Mouse (Mus musculus): ENCODE results near the gene Sft2d2. TPM values are rescaled to one million over a fixed set of nuclear protein-coding genes. Genes with fewer than 3 reads are reported as not detected.

Sft2d2 gene
- polyA plus RNA-seq, 1 experiment from 2014 or later: 29.4 TPM

DNA sequence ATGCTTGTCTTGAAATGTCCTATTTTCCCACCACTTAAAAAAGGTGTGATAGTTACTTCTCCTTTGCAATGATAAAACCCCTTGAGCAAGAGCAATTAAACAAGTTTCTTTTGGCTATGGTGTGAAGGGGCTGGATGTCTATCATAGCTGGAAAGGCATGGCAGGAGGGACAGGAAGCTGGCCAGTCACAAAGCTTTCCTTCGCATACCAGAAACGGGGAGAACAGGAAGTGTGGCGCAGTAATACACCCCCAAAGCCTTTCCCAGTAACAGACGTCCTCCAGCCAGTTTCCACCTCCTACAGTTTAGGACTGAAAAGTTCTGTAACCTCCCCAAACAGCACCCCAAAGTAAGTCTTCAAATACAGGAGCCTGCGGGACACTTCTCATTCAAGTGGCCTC, 24.1 kb downstream of the Sft2d2 start:
- Histone ChIP-seq H3K4me1 (ENCODE audit: control insufficient read depth, insufficient read depth, low read length) (no peaks in the 10 kb centered on the region), H3K4me3 (ENCODE audit: low read depth, low read length) (no peak overlapping the region), H3K27me3 (ENCODE audit: control insufficient read depth, insufficient read depth, low read length) (no peaks in the 10 kb centered on the region), H3K9me3 (ENCODE audit: control insufficient read depth, low read depth, low read length) (no peaks in the 10 kb centered on the region), H3K4me2 (replicated peaks; ENCODE audit: low read depth, low read length) (no peak overlapping the region), H3K36me3 (ENCODE audit: control insufficient read depth, insufficient read depth, low read length) (no peaks in the 10 kb centered on the region), H3K9ac (replicated peaks; ENCODE audit: low read depth, low read length) (no peak overlapping the region), H3K27ac (ENCODE audit: low read length) (no peak overlapping the region)
- ATAC-seq (ENCODE audit: insufficient number of reproducible peaks, insufficient read depth, low FRiP score, low read depth): no peak
- 80% methylated on average over 5 of the region's 5 CpGs for WGBS

DNA sequence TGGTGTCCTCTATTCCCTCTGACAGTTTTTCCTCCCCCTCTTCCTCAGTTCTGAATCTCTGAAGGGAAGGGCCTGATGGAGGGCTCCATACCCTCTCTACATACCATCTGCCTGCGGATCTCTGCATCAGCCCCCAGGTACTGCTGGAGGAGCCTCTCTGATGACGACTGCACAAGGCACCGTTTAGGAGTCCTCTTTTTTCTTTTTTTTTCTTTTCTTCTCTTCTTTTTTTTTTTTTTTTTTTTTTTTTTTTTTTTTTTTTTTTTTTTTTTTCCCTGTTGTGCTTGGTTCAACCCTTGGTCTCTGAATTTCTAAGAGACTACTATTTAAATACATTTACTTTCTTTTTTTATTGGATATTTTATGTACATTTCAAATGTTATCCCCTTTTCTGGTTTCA, 24.8 kb downstream of the Sft2d2 start:
- no peaks in the 10 kb centered on the region for H3K4me1 ChIP-seq (ENCODE audit: control insufficient read depth, insufficient read depth, low read length)
- no peaks in the 10 kb centered on the region for H3K9me3 ChIP-seq (ENCODE audit: control insufficient read depth, low read depth, low read length)
- no peak for ATAC-seq (ENCODE audit: insufficient number of reproducible peaks, insufficient read depth, low FRiP score, low read depth)
- H3K4me2 ChIP-seq (replicated peaks; ENCODE audit: low read depth, low read length): no peak overlapping the region
- no peaks in the 10 kb centered on the region for H3K27me3 ChIP-seq (ENCODE audit: control insufficient read depth, insufficient read depth, low read length)
- H3K4me3 ChIP-seq (ENCODE audit: low read depth, low read length): no peak overlapping the region
- WGBS: 90% methylated on average over 3 of the region's 3 CpGs
- no peak overlapping the region for H3K27ac ChIP-seq (ENCODE audit: low read length)
- no peak overlapping the region for H3K9ac ChIP-seq (replicated peaks; ENCODE audit: low read depth, low read length)
- no peaks in the 10 kb centered on the region for H3K36me3 ChIP-seq (ENCODE audit: control insufficient read depth, insufficient read depth, low read length)

DNA sequence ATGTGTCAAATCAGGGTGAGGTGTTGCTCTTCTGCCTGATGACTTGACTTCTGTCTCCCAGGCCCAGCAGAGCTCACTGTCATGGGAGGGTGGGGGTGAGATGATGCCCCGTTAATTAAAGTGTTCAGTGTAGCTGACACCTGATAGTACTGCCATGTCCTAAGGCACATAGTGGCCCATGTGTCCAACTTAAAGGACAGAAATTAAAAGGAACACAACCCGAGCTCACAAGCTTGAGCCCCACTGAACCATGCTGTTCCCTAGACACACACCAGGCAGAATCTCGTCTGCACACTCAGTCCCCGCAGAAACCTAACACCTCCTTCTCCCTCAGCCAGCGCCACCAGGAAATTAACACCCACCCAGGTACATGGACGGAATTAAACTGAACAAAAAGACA, 29.3 kb downstream of the Sft2d2 start:
- no peaks in the 10 kb centered on the region for H3K36me3 ChIP-seq (ENCODE audit: control insufficient read depth, insufficient read depth, low read length)
- H3K27ac ChIP-seq (ENCODE audit: low read length): no peak overlapping the region
- H3K27me3 ChIP-seq (ENCODE audit: control insufficient read depth, insufficient read depth, low read length): no peaks in the 10 kb centered on the region
- no peak overlapping the region for H3K4me3 ChIP-seq (ENCODE audit: low read depth, low read length)
- 83% methylated on average over 6 of the region's 6 CpGs for WGBS
- H3K4me2 ChIP-seq (replicated peaks; ENCODE audit: low read depth, low read length): no peak overlapping the region
- H3K4me1 ChIP-seq (ENCODE audit: control insufficient read depth, insufficient read depth, low read length): no peaks in the 10 kb centered on the region
- no peak overlapping the region for H3K9ac ChIP-seq (replicated peaks; ENCODE audit: low read depth, low read length)
- H3K9me3 ChIP-seq (ENCODE audit: control insufficient read depth, low read depth, low read length): no peaks in the 10 kb centered on the region
- no peak for ATAC-seq (ENCODE audit: insufficient number of reproducible peaks, insufficient read depth, low FRiP score, low read depth)

DNA sequence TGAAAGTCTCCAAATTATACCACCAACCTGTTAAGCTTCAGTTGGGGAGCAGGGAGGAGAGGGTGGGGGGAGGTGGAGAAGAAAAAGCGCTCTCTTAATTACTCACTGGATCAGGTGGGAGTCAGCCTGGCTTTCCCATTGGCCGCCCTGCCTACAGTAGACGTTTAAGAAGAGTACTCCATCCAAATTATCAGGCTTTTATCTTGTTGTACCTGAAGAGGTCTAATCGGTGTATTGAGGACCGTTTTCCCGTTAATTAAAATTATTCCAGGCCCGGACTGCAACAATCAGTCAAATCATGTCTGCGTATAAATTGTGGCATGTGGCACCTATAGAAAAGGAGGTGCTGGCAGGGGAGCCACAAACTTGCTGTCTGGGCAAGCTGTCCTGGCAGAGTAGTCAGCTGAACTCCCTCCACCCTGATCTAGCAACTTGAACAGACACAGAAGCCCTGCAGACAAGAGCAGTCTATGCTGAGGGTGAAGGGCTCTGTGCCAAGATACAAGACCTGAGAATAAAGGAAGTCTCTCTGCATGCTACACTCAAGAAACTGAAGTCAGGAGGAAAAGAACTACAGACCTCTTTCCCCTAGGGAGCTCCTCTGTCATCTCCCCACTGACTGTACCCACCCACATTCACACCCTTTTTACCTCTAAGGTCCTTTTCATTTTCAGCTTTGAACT, 33.4 kb downstream of the Sft2d2 start, which contains the start of gene Tbx19:
Gene Tbx19, minus strand, starts transcription at position 51 of the 683 bp plus-strand sequence.
- H3K36me3 ChIP-seq (ENCODE audit: control insufficient read depth, insufficient read depth, low read length): no peaks in the 10 kb centered on the region
- H3K9ac ChIP-seq (replicated peaks; ENCODE audit: low read depth, low read length): no peak within 1 kb of the TSS
- ATAC-seq (ENCODE audit: insufficient number of reproducible peaks, insufficient read depth, low FRiP score, low read depth): no peak
- H3K27ac ChIP-seq (ENCODE audit: low read length): no peak within 1 kb of the TSS
- no peaks in the 10 kb centered on the region for H3K27me3 ChIP-seq (ENCODE audit: control insufficient read depth, insufficient read depth, low read length)
- H3K4me3 ChIP-seq (ENCODE audit: low read depth, low read length): no peak within 1 kb of the TSS
- no peaks in the 10 kb centered on the region for H3K9me3 ChIP-seq (ENCODE audit: control insufficient read depth, low read depth, low read length)
- 83% methylated on average over 8 of the region's 8 CpGs for WGBS
- H3K4me1 ChIP-seq (ENCODE audit: control insufficient read depth, insufficient read depth, low read length): no peaks in the 10 kb centered on the region
- no peak within 1 kb of the TSS for H3K4me2 ChIP-seq (replicated peaks; ENCODE audit: low read depth, low read length)

DNA sequence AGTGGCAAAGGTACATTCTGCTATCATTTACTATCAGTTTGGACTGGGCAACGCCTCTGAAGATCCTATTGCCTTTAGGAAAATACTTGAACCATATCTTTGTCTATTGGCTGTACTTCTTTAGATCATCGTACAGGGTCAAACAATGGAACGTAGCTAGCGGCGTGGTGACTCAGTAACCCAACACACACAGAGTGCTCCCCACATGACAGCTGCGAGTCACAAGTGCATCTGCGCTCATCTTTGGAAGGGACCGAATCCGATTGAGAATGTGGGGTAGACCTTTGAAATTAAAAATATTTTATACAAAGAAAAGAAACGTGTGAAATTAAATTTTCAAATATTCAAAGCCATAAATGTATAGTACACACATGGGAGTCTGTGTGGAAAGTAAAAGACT, 35.4 kb downstream of the Sft2d2 start:
- Histone ChIP-seq H3K36me3 (ENCODE audit: control insufficient read depth, insufficient read depth, low read length) (no peaks in the 10 kb centered on the region), H3K27ac (ENCODE audit: low read length) (no peak overlapping the region), H3K4me2 (replicated peaks; ENCODE audit: low read depth, low read length) (no peak overlapping the region), H3K4me1 (ENCODE audit: control insufficient read depth, insufficient read depth, low read length) (no peaks in the 10 kb centered on the region), H3K4me3 (ENCODE audit: low read depth, low read length) (no peak overlapping the region), H3K27me3 (ENCODE audit: control insufficient read depth, insufficient read depth, low read length) (no peaks in the 10 kb centered on the region), H3K9ac (replicated peaks; ENCODE audit: low read depth, low read length) (no peak overlapping the region), H3K9me3 (ENCODE audit: control insufficient read depth, low read depth, low read length) (no peaks in the 10 kb centered on the region)
- no peak for ATAC-seq (ENCODE audit: insufficient number of reproducible peaks, insufficient read depth, low FRiP score, low read depth)
- WGBS: 74% methylated on average over 10 of the region's 10 CpGs

DNA sequence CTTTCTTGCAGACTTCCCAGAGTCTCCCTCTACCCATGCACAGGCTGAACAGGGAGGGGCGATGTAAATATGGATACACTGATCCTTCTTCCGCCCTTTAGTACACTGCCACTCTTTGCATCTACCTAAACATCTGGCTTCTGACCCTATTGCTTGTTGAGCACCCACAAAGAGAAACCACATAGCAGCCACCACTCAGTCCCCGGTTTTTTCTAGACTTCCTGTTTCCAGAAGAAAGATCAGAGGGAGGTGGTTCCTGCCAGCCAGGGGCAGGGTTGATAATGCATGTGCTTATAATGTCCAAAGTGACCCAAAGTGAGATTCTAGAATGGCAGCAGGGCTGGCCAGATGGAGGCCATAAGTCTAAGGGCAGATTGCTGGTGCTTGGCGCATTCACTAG, 40.1 kb downstream of the Sft2d2 start:
- Histone ChIP-seq H3K9me3 (ENCODE audit: control insufficient read depth, low read depth, low read length) (no peaks in the 10 kb centered on the region), H3K4me2 (replicated peaks; ENCODE audit: low read depth, low read length) (no peak overlapping the region), H3K4me1 (ENCODE audit: control insufficient read depth, insufficient read depth, low read length) (no peaks in the 10 kb centered on the region), H3K27ac (ENCODE audit: low read length) (no peak overlapping the region), H3K4me3 (ENCODE audit: low read depth, low read length) (no peak overlapping the region), H3K9ac (replicated peaks; ENCODE audit: low read depth, low read length) (no peak overlapping the region), H3K27me3 (ENCODE audit: control insufficient read depth, insufficient read depth, low read length) (no peaks in the 10 kb centered on the region), H3K36me3 (ENCODE audit: control insufficient read depth, insufficient read depth, low read length) (no peaks in the 10 kb centered on the region)
- 78% methylated on average over 4 of the region's 4 CpGs for WGBS
- no peak for ATAC-seq (ENCODE audit: insufficient number of reproducible peaks, insufficient read depth, low FRiP score, low read depth)

DNA sequence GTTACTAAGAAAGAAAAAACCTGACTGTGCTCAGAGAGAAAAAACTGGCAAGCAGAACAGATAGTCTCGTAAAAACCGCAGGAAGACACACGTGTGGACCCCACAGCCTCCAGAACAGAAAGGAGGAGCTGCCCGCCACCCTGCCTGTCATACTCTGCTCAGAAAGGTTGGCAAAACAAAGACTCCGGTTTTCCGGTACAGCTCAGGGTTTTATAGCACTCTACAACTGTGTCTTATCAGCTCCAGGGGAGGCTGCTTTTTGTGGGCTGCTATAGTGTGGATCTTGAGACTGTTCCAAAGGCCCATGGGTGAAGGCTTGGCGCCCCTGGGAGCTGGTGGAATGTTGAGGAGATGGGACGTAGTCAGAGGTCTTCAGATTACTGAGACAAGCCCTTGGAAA, 43.0 kb downstream of the Sft2d2 start:
- Histone ChIP-seq H3K27ac (ENCODE audit: low read length) (no peak overlapping the region), H3K36me3 (ENCODE audit: control insufficient read depth, insufficient read depth, low read length) (no peaks in the 10 kb centered on the region), H3K4me2 (replicated peaks; ENCODE audit: low read depth, low read length) (no peak overlapping the region), H3K9me3 (ENCODE audit: control insufficient read depth, low read depth, low read length) (no peaks in the 10 kb centered on the region), H3K9ac (replicated peaks; ENCODE audit: low read depth, low read length) (no peak overlapping the region), H3K4me1 (ENCODE audit: control insufficient read depth, insufficient read depth, low read length) (no peaks in the 10 kb centered on the region), H3K4me3 (ENCODE audit: low read depth, low read length) (no peak overlapping the region), H3K27me3 (ENCODE audit: control insufficient read depth, insufficient read depth, low read length) (no peaks in the 10 kb centered on the region)
- no peak for ATAC-seq (ENCODE audit: insufficient number of reproducible peaks, insufficient read depth, low FRiP score, low read depth)
- WGBS: 71% methylated on average over 8 of the region's 8 CpGs

DNA sequence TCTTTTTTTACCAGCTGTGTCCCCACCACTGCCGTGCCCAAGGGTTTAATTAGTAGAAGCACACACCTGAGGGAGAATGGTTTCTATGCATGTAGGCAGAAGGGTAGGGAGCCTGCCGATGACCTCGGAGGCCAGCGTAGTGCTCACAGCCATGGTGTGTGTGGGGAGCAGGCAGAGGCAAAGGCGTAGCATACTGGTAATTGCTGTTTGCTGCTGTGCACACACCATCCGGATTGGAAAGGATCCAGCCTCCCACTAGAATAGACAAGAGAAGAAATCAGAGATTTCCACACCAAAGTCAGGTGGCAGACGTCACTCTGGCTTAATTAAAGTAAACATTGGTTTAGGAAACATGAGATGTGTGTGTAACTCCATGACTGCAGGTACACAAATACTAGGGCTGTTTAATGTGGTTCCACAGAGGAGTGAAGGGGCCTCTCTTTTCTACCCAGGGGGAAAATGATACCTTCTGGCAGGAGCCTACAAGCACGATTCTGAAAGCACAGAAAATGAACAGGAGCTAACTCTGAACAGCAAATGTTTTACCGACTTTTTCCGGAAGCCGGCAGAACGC, 51.8 kb downstream of the Sft2d2 start:
- no peak overlapping the region for H3K4me2 ChIP-seq (replicated peaks; ENCODE audit: low read depth, low read length)
- H3K9ac ChIP-seq (replicated peaks; ENCODE audit: low read depth, low read length): no peak overlapping the region
- no peak overlapping the region for H3K4me3 ChIP-seq (ENCODE audit: low read depth, low read length)
- no peak overlapping the region for H3K27ac ChIP-seq (ENCODE audit: low read length)
- no peaks in the 10 kb centered on the region for H3K4me1 ChIP-seq (ENCODE audit: control insufficient read depth, insufficient read depth, low read length)
- no peak for ATAC-seq (ENCODE audit: insufficient number of reproducible peaks, insufficient read depth, low FRiP score, low read depth)
- H3K27me3 ChIP-seq (ENCODE audit: control insufficient read depth, insufficient read depth, low read length): no peaks in the 10 kb centered on the region
- 61% methylated on average over 12 of the region's 12 CpGs for WGBS
- no peaks in the 10 kb centered on the region for H3K36me3 ChIP-seq (ENCODE audit: control insufficient read depth, insufficient read depth, low read length)
- H3K9me3 ChIP-seq (ENCODE audit: control insufficient read depth, low read depth, low read length): no peaks in the 10 kb centered on the region

DNA sequence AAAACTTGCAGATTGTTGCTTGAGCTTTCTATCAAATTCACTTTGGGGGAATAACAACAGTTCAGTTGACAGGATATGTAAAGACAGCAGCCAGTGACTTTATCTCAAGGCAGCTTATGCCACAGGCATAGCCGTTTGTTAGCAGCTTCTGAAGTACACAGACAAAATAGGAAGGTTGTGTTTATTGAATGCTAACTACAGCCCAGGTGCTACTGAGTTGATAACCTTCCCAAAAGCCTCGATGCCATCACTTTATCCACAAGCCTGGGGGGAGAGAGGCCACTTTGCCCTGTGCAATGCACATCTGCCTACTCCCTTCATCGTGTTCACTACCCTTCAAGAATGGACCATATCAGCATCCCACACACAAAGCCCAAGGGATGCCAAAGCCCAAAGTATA, 54.0 kb downstream of the Sft2d2 start:
- WGBS: 62% methylated on average over 3 of the region's 3 CpGs
- H3K4me3 ChIP-seq (ENCODE audit: low read depth, low read length): no peak overlapping the region
- no peaks in the 10 kb centered on the region for H3K4me1 ChIP-seq (ENCODE audit: control insufficient read depth, insufficient read depth, low read length)
- H3K9ac ChIP-seq (replicated peaks; ENCODE audit: low read depth, low read length): no peak overlapping the region
- no peak for ATAC-seq (ENCODE audit: insufficient number of reproducible peaks, insufficient read depth, low FRiP score, low read depth)
- H3K36me3 ChIP-seq (ENCODE audit: control insufficient read depth, insufficient read depth, low read length): no peaks in the 10 kb centered on the region
- no peak overlapping the region for H3K27ac ChIP-seq (ENCODE audit: low read length)
- no peak overlapping the region for H3K4me2 ChIP-seq (replicated peaks; ENCODE audit: low read depth, low read length)
- H3K9me3 ChIP-seq (ENCODE audit: control insufficient read depth, low read depth, low read length): no peaks in the 10 kb centered on the region
- H3K27me3 ChIP-seq (ENCODE audit: control insufficient read depth, insufficient read depth, low read length): no peaks in the 10 kb centered on the region
